13 mouse cellular contexts compared by ENCODE assay signal in genomic region chr4:141129190-141129710, GRCm38 (mm10). TPM values are rescaled to one million over a fixed set of nuclear protein-coding genes. Genes with fewer than 3 reads are reported as not detected.
DNase-seq lines count a peak whose midpoint lies in the region; ATAC-seq and TF ChIP-seq lines count a peak whose summit lies in the region.
"Had no signal": no experiment of that assay in that cellular context is flagged by ENCODE, and none has a peak within 500 bp of the region (broad histone marks: within the 10 kb centered on the region; RNA-seq: fewer than 3 reads in every experiment).

No protein-coding gene starts in this region.

- H3K4me3 ChIP-seq in kidney, postnatal 0 days (replicated peaks; ENCODE audit: low read depth, low read length), result no peak overlapping the region
- H3K4me3 ChIP-seq in limb, embryonic 13.5 days, result no peak overlapping the region
- H3K4me3 ChIP-seq: heart, adult 2 months had no signal

- H3K4me1 ChIP-seq in kidney, postnatal 0 days (replicated peaks; ENCODE audit: insufficient read depth, low read length), result peaks cover 37% of the 10 kb centered on the region
- peaks cover 47% of the 10 kb centered on the region for H3K4me1 ChIP-seq in limb, embryonic 13.5 days

- H3K27ac ChIP-seq in kidney, postnatal 0 days, result no peak overlapping the region
- H3K27ac ChIP-seq in limb, embryonic 13.5 days, result no peak overlapping the region
- H3K27ac ChIP-seq: heart, adult 2 months had no signal

- DNase-seq in kidney, postnatal 0 days (ENCODE audit: low spot score), result peak; percentile 44
- DNase-seq in kidney, postnatal 10 days, result no peak
- peak; percentile 43 for DNase-seq in adipocyte (ENCODE audit: low spot score)
- peak; percentile 18 for DNase-seq in naive thymus-derived CD4-positive, alpha-beta T cell, adult 2 months (ENCODE audit: low read depth)
- no peak for DNase-seq in Muller cell, postnatal 12 days (ENCODE audit: inconsistent ontology term)
- no peak for DNase-seq in right cerebral cortex, postnatal 14 days
- no peak for DNase-seq in embryo, embryonic 11 days
- DNase-seq: heart, adult 2 months; heart, postnatal 10 days; kidney, postnatal 36 days; right cerebral cortex, postnatal 25 days had no signal

- no peak for TF ChIP-seq CTCF in kidney, postnatal 0 days (IDR thresholded peaks at IDR 0.05; ENCODE audit: low read depth)

- H3K4me2 ChIP-seq in kidney, postnatal 0 days (ENCODE audit: low read length), result no peak overlapping the region
- no peak overlapping the region for H3K4me2 ChIP-seq in limb, embryonic 13.5 days (replicated peaks)

- H3K27me3 ChIP-seq in kidney, postnatal 0 days (ENCODE audit: insufficient read depth, low read length), result no peaks in the 10 kb centered on the region
- no peaks in the 10 kb centered on the region for H3K27me3 ChIP-seq in limb, embryonic 13.5 days

- WGBS in kidney, postnatal 0 days, result 37% methylated on average over 6 of the region's 6 CpGs
- WGBS in limb, embryonic 13.5 days, result 39% methylated on average over 6 of the region's 6 CpGs

- H3K36me3 ChIP-seq in kidney, postnatal 0 days (ENCODE audit: insufficient read depth, low read length), result no peaks in the 10 kb centered on the region
- H3K36me3 ChIP-seq in limb, embryonic 13.5 days, result peaks cover 9% of the 10 kb centered on the region; the same call in 1 of the 2 replicates

- H3K9ac ChIP-seq in kidney, postnatal 0 days (ENCODE audit: low read depth, low read length), result no peak overlapping the region
- H3K9ac ChIP-seq in limb, embryonic 13.5 days, result no peak overlapping the region

- no peaks in the 10 kb centered on the region for H3K9me3 ChIP-seq in kidney, postnatal 0 days (replicated peaks; ENCODE audit: low read length)
- H3K9me3 ChIP-seq in limb, embryonic 13.5 days, result no peaks in the 10 kb centered on the region

- ATAC-seq in kidney, postnatal 0 days (replicated peaks; ENCODE audit: low FRiP score, low read depth), result no peak
- ATAC-seq in limb, embryonic 13.5 days (ENCODE audit: low FRiP score, low read depth), result 0 out of 2 replicates have a peak, but pooled peaks have one; percentile 30
- ATAC-seq: hindbrain, embryonic 16.5 days had no signal

RNA-seq across cellular contexts. Expression of gene Szrd1, which starts 10.3 kb away (rescaled TPM):
- 38.0 and 40.4 TPM in 2 replicates for polyA plus RNA-seq in kidney, postnatal 0 days (2015; fragmentation: Nextera tagmentation; extraction: Ambion mirVana)
- polyA plus RNA-seq in limb, embryonic 13.5 days (2015; fragmentation: Nextera tagmentation; extraction: Ambion mirVana), result 43.6 and 44.2 TPM in 2 replicates

RNA-seq across cellular contexts. Expression of gene Fbxo42, which starts 18.5 kb away (rescaled TPM):
- 14.6 and 16.1 TPM in 2 replicates for polyA plus RNA-seq in kidney, postnatal 0 days (2015; fragmentation: Nextera tagmentation; extraction: Ambion mirVana)
- polyA plus RNA-seq in limb, embryonic 13.5 days (2015; fragmentation: Nextera tagmentation; extraction: Ambion mirVana), result 27.2 and 27.7 TPM in 2 replicates

RNA-seq across cellular contexts. Expression of gene Spata21, which starts 41.1 kb away (rescaled TPM):
- polyA plus RNA-seq in kidney, postnatal 0 days (2015; fragmentation: Nextera tagmentation; extraction: Ambion mirVana), result 0.54 and 0.55 TPM in 2 replicates
- polyA plus RNA-seq in limb, embryonic 13.5 days (2015; fragmentation: Nextera tagmentation; extraction: Ambion mirVana), result 0.08 and 0.20 TPM in 2 replicates

RNA-seq across cellular contexts. Expression of gene Necap2, which starts 51.1 kb away (rescaled TPM):
- polyA plus RNA-seq in kidney, postnatal 0 days (2015; fragmentation: Nextera tagmentation; extraction: Ambion mirVana), result 87.6 and 93.1 TPM in 2 replicates
- polyA plus RNA-seq in limb, embryonic 13.5 days (2015; fragmentation: Nextera tagmentation; extraction: Ambion mirVana), result 88.7 and 92.3 TPM in 2 replicates

Comparison
In these comparisons a context has a peak if more than half of its experiments do, and no peak if none do; other contexts are left out.
1. DNase-seq: peak in kidney, postnatal 0 days (single experiment), adipocyte (single experiment) and naive thymus-derived CD4-positive, alpha-beta T cell, adult 2 months (single experiment); none in kidney, postnatal 10 days (single experiment), Muller cell, postnatal 12 days (single experiment), right cerebral cortex, postnatal 14 days (single experiment) and embryo, embryonic 11 days (single experiment).